8 mouse cellular contexts compared by ENCODE assay signal in genomic region chr7:60243746-60244145, GRCm38 (mm10).
DNase-seq lines count a peak whose midpoint lies in the region; ATAC-seq and TF ChIP-seq lines count a peak whose summit lies in the region.
"Not testable (repeated sequence)": the region's sequence is repeated elsewhere in the genome, so short reads cannot be mapped to it uniquely, and the experiment has no call there.

No protein-coding gene starts in this region.

- peak; percentile 33 for DNase-seq in c-Kit-positive CD71-positive TER-119-negative erythroid progenitor cells, embryonic 14.5 days (ENCODE audit: low read depth)
- DNase-seq in kidney, adult 2 months = peak; percentile 47
- DNase-seq in left cerebral cortex, postnatal 4 days = peak; percentile 18
- DNase-seq in lung, postnatal 36 days = peak; percentile 23
- peak; percentile 43 to 59 for DNase-seq in right cerebral cortex, postnatal 10 days (ENCODE audit: low spot score in 2 of 2)

- H3ac ChIP-seq in C2C12 (ENCODE audit: control insufficient read depth, insufficient read length, low read depth) = not testable (repeated sequence)

- H3K79me3 ChIP-seq in C2C12 (ENCODE audit: low read depth) = not testable (repeated sequence)

- intact Hi-C loops in left cerebral cortex, postnatal 4 days (cut with DNase I) = not testable (repeated sequence)

- ATAC-seq in embryonic facial prominence, embryonic 15.5 days (ENCODE audit: insufficient number of reproducible peaks, low FRiP score, low TSS enrichment, low read depth) = peak; percentile 80; the same call in 1 of the 2 replicates
- not testable (repeated sequence) for ATAC-seq in heart, embryonic 12.5 days (ENCODE audit: insufficient number of reproducible peaks, low FRiP score)

- not testable (repeated sequence) for H3K36me3 ChIP-seq in C2C12 (ENCODE audit: control insufficient read depth, insufficient read depth); embryonic facial prominence, embryonic 15.5 days; heart, embryonic 12.5 days; kidney, adult 2 months (ENCODE audit: control insufficient read depth, insufficient read depth, low read length)

- H3K4me3 ChIP-seq in C2C12 (ENCODE audit: insufficient read depth, poor library complexity, severe bottlenecking) = peak overlapping the region; percentile 34
- H3K4me3 ChIP-seq in embryonic facial prominence, embryonic 15.5 days (replicated peaks) = peak overlapping the region; percentile 42
- H3K4me3 ChIP-seq in heart, embryonic 12.5 days = peak overlapping the region; percentile 50
- H3K4me3 ChIP-seq in kidney, adult 2 months (ENCODE audit: insufficient read depth, low read depth, low read length) = not testable (repeated sequence)

- 26% methylated on average over 11 of the region's 11 CpGs for WGBS in embryonic facial prominence, embryonic 15.5 days
- WGBS in heart, embryonic 12.5 days = 21% methylated on average over 11 of the region's 11 CpGs
- WGBS in kidney, adult 2 months = 32% methylated on average over 11 of the region's 11 CpGs

- H3K9ac ChIP-seq in embryonic facial prominence, embryonic 15.5 days; heart, embryonic 12.5 days: not testable (repeated sequence)

- not testable (repeated sequence) for TF ChIP-seq CTCF in C2C12 (IDR thresholded peaks at IDR 0.05; ENCODE audit: control insufficient read depth, insufficient read depth, insufficient read length); kidney, adult 2 months (conservative IDR thresholded peaks at IDR 0.05; ENCODE audit: insufficient read depth, insufficient read length, low read depth, low read length)

- not testable (repeated sequence) for TF ChIP-seq POLR2A in kidney, adult 2 months (IDR thresholded peaks at IDR 0.05; ENCODE audit: low read depth, low read length)

- H3K4me2 ChIP-seq in embryonic facial prominence, embryonic 15.5 days (replicated peaks) = peak overlapping the region; percentile 36
- H3K4me2 ChIP-seq in heart, embryonic 12.5 days = peak overlapping the region; percentile 53

- H3K79me2 ChIP-seq in C2C12 (ENCODE audit: control insufficient read depth, insufficient read depth) = not testable (repeated sequence)

- H3K27me3 ChIP-seq in C2C12 (ENCODE audit: control insufficient read depth, insufficient read depth, insufficient read length); embryonic facial prominence, embryonic 15.5 days; heart, embryonic 12.5 days (replicated peaks); kidney, adult 2 months (replicated peaks; ENCODE audit: control insufficient read depth, insufficient read depth, low read length): not testable (repeated sequence)

- not testable (repeated sequence) for H3K4me1 ChIP-seq in embryonic facial prominence, embryonic 15.5 days; heart, embryonic 12.5 days (replicated peaks); kidney, adult 2 months (ENCODE audit: control insufficient read depth, insufficient read depth, low read length)

- not testable (repeated sequence) for H3K9me3 ChIP-seq in embryonic facial prominence, embryonic 15.5 days (replicated peaks); heart, embryonic 12.5 days (replicated peaks)

- not testable (repeated sequence) for H3K27ac ChIP-seq in embryonic facial prominence, embryonic 15.5 days (replicated peaks); heart, embryonic 12.5 days (ENCODE audit: poor library complexity, severe bottlenecking); kidney, adult 2 months (ENCODE audit: insufficient read depth, low read depth, low read length)
